Mouse (Mus musculus): ENCODE measurements around the gene Prr23a2. TPM values are rescaled to one million over a fixed set of nuclear protein-coding genes. Genes with fewer than 3 reads are reported as not detected.
"Not testable (repeated sequence)": the region's sequence is repeated elsewhere in the genome, so short reads cannot be mapped to it uniquely, and the experiment has no call there.

The Prr23a2 gene
- polyA plus RNA-seq (2016; fragmentation: Nextera tagmentation; extraction: Ambion mirVana): not detected in 2 replicates

GRCm38 (mm10) chr9:98856210-98856609 lies at the start of gene Prr23a2:
Prr23a2 (plus strand) TSS chr9:98856494.
- no peak within 1 kb of the TSS for H3K4me2 ChIP-seq (replicated peaks)
- H3K4me3 ChIP-seq: no peak within 1 kb of the TSS
- no peak within 1 kb of the TSS for H3K9ac ChIP-seq
- H3K27ac ChIP-seq: no peak within 1 kb of the TSS
- 65% methylated on average over 18 of the region's 18 CpGs for WGBS
- ATAC-seq (ENCODE audit: low FRiP score): no peak
- H3K9me3 ChIP-seq (replicated peaks): no peaks in the 10 kb centered on the region
- H3K36me3 ChIP-seq: no peaks in the 10 kb centered on the region
- no peaks in the 10 kb centered on the region for H3K4me1 ChIP-seq
- no peaks in the 10 kb centered on the region for H3K27me3 ChIP-seq

DNA sequence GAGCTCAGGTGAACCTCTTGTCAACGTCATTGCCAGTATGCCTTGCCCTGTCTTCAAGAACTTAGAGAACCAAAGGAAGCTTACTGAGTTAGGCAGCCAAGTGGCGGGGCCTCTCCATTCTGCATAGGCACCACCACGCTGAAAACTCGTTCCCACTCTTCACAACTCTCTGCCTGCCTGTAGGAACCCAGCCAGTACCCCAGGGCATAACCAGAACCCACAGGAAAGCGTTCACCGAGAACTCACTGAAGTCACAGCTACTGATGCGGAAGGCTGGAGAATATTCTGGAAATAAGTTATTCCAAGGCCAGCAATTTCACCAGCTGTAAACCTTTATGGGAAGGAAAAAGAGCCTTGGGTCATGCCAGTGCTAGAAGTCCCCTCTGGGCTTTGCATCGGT lies 48.7 kb upstream of the Prr23a2 start:
- peaks cover 4% of the 10 kb centered on the region for H3K4me1 ChIP-seq
- H3K9ac ChIP-seq: no peak overlapping the region
- no peak for ATAC-seq (ENCODE audit: low FRiP score)
- no peak overlapping the region for H3K27ac ChIP-seq
- no peaks in the 10 kb centered on the region for H3K9me3 ChIP-seq (replicated peaks)
- no peaks in the 10 kb centered on the region for H3K36me3 ChIP-seq
- H3K4me2 ChIP-seq (replicated peaks): no peak overlapping the region
- 88% methylated on average over 8 of the region's 8 CpGs for WGBS
- H3K4me3 ChIP-seq: no peak overlapping the region
- no peaks in the 10 kb centered on the region for H3K27me3 ChIP-seq

DNA sequence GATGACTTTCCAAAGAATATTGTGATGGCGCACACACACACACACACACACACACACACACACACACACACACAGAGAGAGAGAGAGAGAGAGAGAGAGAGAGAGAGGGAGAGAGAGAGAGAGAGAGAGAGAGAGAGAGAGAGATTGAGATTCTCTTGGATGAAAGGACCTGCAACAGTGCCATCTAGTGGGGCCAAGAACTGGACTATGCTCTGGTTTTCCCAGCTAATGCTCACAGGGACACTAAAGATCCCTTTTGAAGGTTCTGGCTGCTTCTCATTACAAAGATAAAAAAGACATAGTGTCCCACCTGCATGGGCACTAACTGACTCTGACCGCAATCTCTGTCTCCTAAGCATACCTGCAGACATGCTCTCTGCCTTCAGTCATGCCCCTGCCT lies 46.8 kb upstream of the Prr23a2 start:
- not testable (repeated sequence) for H3K9ac ChIP-seq; H3K4me2 ChIP-seq (replicated peaks); H3K27me3 ChIP-seq; ATAC-seq (ENCODE audit: low FRiP score); H3K27ac ChIP-seq; H3K4me1 ChIP-seq; H3K36me3 ChIP-seq; H3K9me3 ChIP-seq (replicated peaks); H3K4me3 ChIP-seq
- 57% methylated on average over 2 of the region's 2 CpGs for WGBS

- Histone ChIP-seq H3K9ac (no peak overlapping the region), H3K9me3 (replicated peaks) (no peaks in the 10 kb centered on the region), H3K36me3 (no peaks in the 10 kb centered on the region), H3K4me3 (no peak overlapping the region), H3K4me2 (replicated peaks) (no peak overlapping the region), H3K4me1 (no peaks in the 10 kb centered on the region), H3K27ac (no peak overlapping the region), H3K27me3 (no peaks in the 10 kb centered on the region)
- 70% methylated on average over 3 of the region's 3 CpGs for WGBS
- ATAC-seq (ENCODE audit: low FRiP score): no peak
Observed at GRCm38 (mm10) chr9:98816066-98816465, 40.2 kb upstream of the Prr23a2 start.

DNA sequence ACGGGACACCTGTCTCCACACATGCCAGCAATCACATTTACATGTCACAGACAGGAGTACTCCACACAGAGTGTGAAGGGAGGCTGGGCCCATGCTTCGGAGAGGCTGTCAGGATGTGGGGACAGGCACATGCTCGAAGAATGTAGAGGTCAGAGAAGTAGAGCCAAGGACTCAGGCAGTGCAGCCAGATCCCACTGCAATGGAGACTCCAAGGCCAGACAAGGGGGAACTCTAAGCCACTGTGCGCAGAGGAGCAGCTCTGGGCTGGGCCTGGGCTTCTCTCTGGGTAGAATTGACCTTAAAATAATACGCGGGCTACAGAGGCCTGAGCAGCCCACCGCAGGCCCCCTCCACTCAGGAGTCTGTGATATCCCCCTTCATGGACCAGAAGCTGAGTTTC lies 38.7 kb upstream of the Prr23a2 start:
- Histone ChIP-seq H3K36me3 (no peaks in the 10 kb centered on the region), H3K9me3 (replicated peaks) (no peaks in the 10 kb centered on the region), H3K4me3 (no peak overlapping the region), H3K4me1 (no peaks in the 10 kb centered on the region), H3K27ac (no peak overlapping the region), H3K9ac (no peak overlapping the region), H3K27me3 (no peaks in the 10 kb centered on the region), H3K4me2 (replicated peaks) (no peak overlapping the region)
- 86% methylated on average over 7 of the region's 7 CpGs for WGBS
- no peak for ATAC-seq (ENCODE audit: low FRiP score)

- ATAC-seq (ENCODE audit: low FRiP score): no peak
- Histone ChIP-seq H3K27me3 (no peaks in the 10 kb centered on the region), H3K27ac (no peak overlapping the region), H3K9me3 (replicated peaks) (no peaks in the 10 kb centered on the region), H3K4me1 (no peaks in the 10 kb centered on the region), H3K4me3 (no peak overlapping the region), H3K36me3 (no peaks in the 10 kb centered on the region), H3K4me2 (replicated peaks) (no peak overlapping the region), H3K9ac (no peak overlapping the region)
- WGBS: 76% methylated on average over 5 of the region's 5 CpGs
Observed at GRCm38 (mm10) chr9:98818971-98819370, 37.3 kb upstream of the Prr23a2 start.

DNA sequence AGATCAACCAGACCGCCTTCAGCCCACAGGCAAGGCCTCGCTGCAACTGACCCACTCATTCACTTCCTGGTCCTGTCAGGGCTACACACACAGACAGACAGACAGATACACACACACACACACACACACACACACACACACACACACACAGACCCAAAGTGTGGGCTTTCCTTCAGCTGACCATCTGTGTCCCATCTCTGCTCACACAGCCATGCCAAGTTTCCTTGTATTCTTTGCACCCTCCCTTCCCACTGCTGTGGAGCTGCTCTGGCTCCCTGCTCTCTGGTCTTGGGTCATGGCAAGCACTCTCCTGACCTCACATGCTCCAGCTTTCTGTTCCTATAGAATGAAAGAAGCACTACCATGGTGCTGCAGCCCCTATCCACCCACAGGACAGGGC lies 36.8 kb upstream of the Prr23a2 start:
- no peak overlapping the region for H3K9ac ChIP-seq
- H3K4me1 ChIP-seq: no peaks in the 10 kb centered on the region
- H3K9me3 ChIP-seq (replicated peaks): no peaks in the 10 kb centered on the region
- no peak overlapping the region for H3K27ac ChIP-seq
- H3K36me3 ChIP-seq: no peaks in the 10 kb centered on the region
- no peaks in the 10 kb centered on the region for H3K27me3 ChIP-seq
- H3K4me2 ChIP-seq (replicated peaks): no peak overlapping the region
- no peak for ATAC-seq (ENCODE audit: low FRiP score)
- H3K4me3 ChIP-seq: no peak overlapping the region
- 74% methylated on average over 2 of the region's 2 CpGs for WGBS

- 82% methylated on average over 4 of the region's 4 CpGs for WGBS
- Histone ChIP-seq H3K27me3 (no peaks in the 10 kb centered on the region), H3K9ac (no peak overlapping the region), H3K27ac (no peak overlapping the region), H3K4me2 (replicated peaks) (no peak overlapping the region), H3K4me3 (no peak overlapping the region), H3K36me3 (no peaks in the 10 kb centered on the region), H3K9me3 (replicated peaks) (no peaks in the 10 kb centered on the region), H3K4me1 (no peaks in the 10 kb centered on the region)
- ATAC-seq (ENCODE audit: low FRiP score): no peak
Observed at GRCm38 (mm10) chr9:98820461-98820860, 35.8 kb upstream of the Prr23a2 start.

- no peaks in the 10 kb centered on the region for H3K27me3 ChIP-seq
- no peak for ATAC-seq (ENCODE audit: low FRiP score)
- no peaks in the 10 kb centered on the region for H3K9me3 ChIP-seq (replicated peaks)
- H3K4me2 ChIP-seq (replicated peaks): no peak overlapping the region
- H3K4me3 ChIP-seq: no peak overlapping the region
- H3K27ac ChIP-seq: no peak overlapping the region
- H3K9ac ChIP-seq: no peak overlapping the region
- H3K36me3 ChIP-seq: no peaks in the 10 kb centered on the region
- H3K4me1 ChIP-seq: no peaks in the 10 kb centered on the region
Observed at GRCm38 (mm10) chr9:98821067-98821466, 35.2 kb upstream of the Prr23a2 start.

DNA sequence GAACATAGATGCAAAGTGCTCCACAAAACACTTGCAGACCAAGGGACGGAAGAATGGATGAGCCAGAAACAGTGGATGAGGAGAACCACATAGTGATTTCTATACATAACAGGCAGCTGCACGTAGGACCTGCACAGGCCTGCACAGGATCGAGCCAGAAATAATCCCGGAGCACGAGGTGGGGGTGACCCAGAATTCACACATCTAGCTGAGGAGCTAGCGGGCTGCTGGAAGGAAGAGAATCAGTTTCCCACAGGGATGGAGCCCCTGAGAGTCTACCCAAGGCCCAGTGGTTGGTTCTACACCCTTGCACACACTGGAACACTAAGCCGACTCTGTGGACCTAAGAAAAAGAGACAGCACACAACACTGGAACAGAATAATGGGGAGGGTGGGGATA lies 32.5 kb upstream of the Prr23a2 start:
- H3K36me3 ChIP-seq: no peaks in the 10 kb centered on the region
- no peak overlapping the region for H3K27ac ChIP-seq
- H3K4me2 ChIP-seq (replicated peaks): no peak overlapping the region
- ATAC-seq (ENCODE audit: low FRiP score): no peak
- H3K27me3 ChIP-seq: no peaks in the 10 kb centered on the region
- H3K9me3 ChIP-seq (replicated peaks): no peaks in the 10 kb centered on the region
- no peak overlapping the region for H3K9ac ChIP-seq
- no peak overlapping the region for H3K4me3 ChIP-seq
- no peaks in the 10 kb centered on the region for H3K4me1 ChIP-seq
- WGBS: 90% methylated on average over 7 of the region's 7 CpGs

GRCm38 (mm10) chr9:98829508-98829907 lies 26.8 kb upstream of the Prr23a2 start:
- H3K4me1 ChIP-seq: no peaks in the 10 kb centered on the region
- no peak overlapping the region for H3K4me2 ChIP-seq (replicated peaks)
- H3K36me3 ChIP-seq: no peaks in the 10 kb centered on the region
- ATAC-seq (ENCODE audit: low FRiP score): no peak
- 59% methylated on average over 5 of the region's 5 CpGs for WGBS
- H3K4me3 ChIP-seq: no peak overlapping the region
- no peaks in the 10 kb centered on the region for H3K9me3 ChIP-seq (replicated peaks)
- H3K9ac ChIP-seq: no peak overlapping the region
- H3K27ac ChIP-seq: no peak overlapping the region
- no peaks in the 10 kb centered on the region for H3K27me3 ChIP-seq

DNA sequence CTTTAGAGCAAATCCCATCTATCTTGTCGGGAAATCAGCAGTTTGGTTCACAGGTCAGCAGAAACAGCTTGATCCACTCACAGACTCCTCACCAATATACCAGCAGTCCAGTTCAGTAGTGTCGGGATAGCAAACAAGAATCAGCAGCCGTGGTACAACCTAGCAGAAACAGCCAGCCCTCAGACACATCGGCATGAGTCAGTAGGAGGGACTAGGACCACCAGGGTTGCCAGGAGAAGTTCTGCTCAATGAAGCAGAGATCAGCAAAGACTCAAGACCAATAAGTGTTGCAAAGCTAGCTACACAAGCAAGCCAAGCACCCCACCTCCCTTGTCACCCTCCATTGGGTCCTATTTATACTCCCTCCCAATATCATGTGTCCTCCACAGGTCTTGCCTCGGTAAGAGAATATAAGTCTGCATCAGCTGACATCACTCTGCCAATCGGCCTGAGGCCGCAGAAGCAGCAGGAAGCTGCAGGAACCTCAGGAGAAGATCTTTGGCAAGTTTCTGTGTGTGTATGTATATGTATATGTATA lies 18.7 kb upstream of the Prr23a2 start:
- Histone ChIP-seq H3K9ac (no peak overlapping the region), H3K36me3 (no peaks in the 10 kb centered on the region), H3K27me3 (no peaks in the 10 kb centered on the region), H3K27ac (no peak overlapping the region), H3K4me1 (no peaks in the 10 kb centered on the region), H3K4me3 (no peak overlapping the region), H3K4me2 (replicated peaks) (no peak overlapping the region), H3K9me3 (replicated peaks) (no peaks in the 10 kb centered on the region)
- ATAC-seq (ENCODE audit: low FRiP score): no peak
- WGBS: 81% methylated on average over 7 of the region's 7 CpGs

- H3K4me1 ChIP-seq: no peaks in the 10 kb centered on the region
- WGBS: 62% methylated on average over 22 of the region's 22 CpGs
- no peak within 1 kb of the TSS for H3K9ac ChIP-seq
- peak within 1 kb of the TSS; percentile 17 for H3K4me3 ChIP-seq
- H3K36me3 ChIP-seq: no peaks in the 10 kb centered on the region
- H3K4me2 ChIP-seq (replicated peaks): peak within 1 kb of the TSS; percentile 39
- H3K27me3 ChIP-seq: no peaks in the 10 kb centered on the region
- no peaks in the 10 kb centered on the region for H3K9me3 ChIP-seq (replicated peaks)
- ATAC-seq (ENCODE audit: low FRiP score): no peak
- H3K27ac ChIP-seq: no peak within 1 kb of the TSS
Observed at GRCm38 (mm10) chr9:98842117-98842516, 14.2 kb upstream of the Prr23a2 start, which contains the start of gene Prr23a1. Prr23a1 (plus strand) TSS chr9:98842503.

All from hindbrain, embryonic 12.5 days (tissue).